Mouse (Mus musculus): ENCODE results near the gene Cdh24. TPM values are rescaled to one million over a fixed set of nuclear protein-coding genes. Genes with fewer than 3 reads are reported as not detected.

Gene Cdh24
- polyA plus RNA-seq, 1 experiment from 2014 or later = 11.8 TPM

- Histone ChIP-seq H3K4me2 (no peak overlapping the region), H3K9ac (replicated peaks) (no peak overlapping the region), H3K4me3 (replicated peaks) (no peak overlapping the region), H3K36me3 (peaks cover 51% of the 10 kb centered on the region), H3K27ac (no peak overlapping the region), H3K27me3 (no peaks in the 10 kb centered on the region), H3K4me1 (replicated peaks) (no peaks in the 10 kb centered on the region), H3K9me3 (no peaks in the 10 kb centered on the region)
- WGBS = 51% methylated on average over 7 of the region's 7 CpGs
- no peak for ATAC-seq (ENCODE audit: insufficient number of reproducible peaks, insufficient read depth, low FRiP score, low TSS enrichment, low read depth)
Observed at GRCm38 (mm10) chr14:54583681-54584338, 57.4 kb downstream of the Cdh24 start.

GRCm38 (mm10) chr14:54582536-54582935 is 58.6 kb downstream of the Cdh24 start:
- Histone ChIP-seq H3K4me2 (no peak overlapping the region), H3K36me3 (peaks cover 49% of the 10 kb centered on the region), H3K4me1 (replicated peaks) (0 out of 2 replicates have a peak, but pooled peaks cover 6% of the 10 kb centered on the region), H3K9me3 (no peaks in the 10 kb centered on the region), H3K4me3 (replicated peaks) (no peak overlapping the region), H3K27me3 (no peaks in the 10 kb centered on the region), H3K9ac (replicated peaks) (no peak overlapping the region), H3K27ac (no peak overlapping the region)
- ATAC-seq (ENCODE audit: insufficient number of reproducible peaks, insufficient read depth, low FRiP score, low TSS enrichment, low read depth) = no peak
- 90% methylated on average over 9 of the region's 9 CpGs for WGBS

MicroRNAs within 50 kb of the gene (microRNA counts, 519-probe panel; counts per million panel counts)
- microRNA mmu-miR-686 = not detected

Small RNA genes lying within 50 kb of the gene (microRNA-seq; reads per million reads assigned to microRNA genes)
- gene Mir686 (not detected), gene Mir6948 (0.93 reads per million)

Other genes starting within 250 kb of the Cdh24 start
- gene Slc7a7, start 223.6 kb downstream of the Cdh24 start, polyA plus RNA-seq (2016; fragmentation: Nextera tagmentation; extraction: Ambion mirVana) = 3.3 and 5.1 TPM in 2 replicates
- gene Mrpl52, start 214.5 kb downstream of the Cdh24 start, polyA plus RNA-seq (2016; fragmentation: Nextera tagmentation; extraction: Ambion mirVana) = 259 and 277 TPM in 2 replicates
- gene Mmp14, start 209.8 kb downstream of the Cdh24 start, polyA plus RNA-seq (2016; fragmentation: Nextera tagmentation; extraction: Ambion mirVana) = 149 and 176 TPM in 2 replicates
- gene Lrp10, start 177.2 kb downstream of the Cdh24 start, polyA plus RNA-seq (2016; fragmentation: Nextera tagmentation; extraction: Ambion mirVana) = 28.3 and 28.7 TPM in 2 replicates
- 4.3 and 5.0 TPM in 2 replicates for gene Rem2, start 165.3 kb downstream of the Cdh24 start, polyA plus RNA-seq (2016; fragmentation: Nextera tagmentation; extraction: Ambion mirVana)
- gene Prmt5, start 123.8 kb downstream of the Cdh24 start, polyA plus RNA-seq (2016; fragmentation: Nextera tagmentation; extraction: Ambion mirVana) = 105 and 106 TPM in 2 replicates
- gene Haus4, start 86.7 kb downstream of the Cdh24 start, polyA plus RNA-seq (2016; fragmentation: Nextera tagmentation; extraction: Ambion mirVana) = 54.5 and 58.1 TPM in 2 replicates
- 68.9 and 72.2 TPM in 2 replicates for gene Ajuba, start 63.8 kb downstream of the Cdh24 start, polyA plus RNA-seq (2016; fragmentation: Nextera tagmentation; extraction: Ambion mirVana)
- 9.7 and 10.7 TPM in 2 replicates for gene 4931414P19Rik, start 35.4 kb downstream of the Cdh24 start, polyA plus RNA-seq (2016; fragmentation: Nextera tagmentation; extraction: Ambion mirVana)
- 410 and 432 TPM in 2 replicates for gene Psmb5, start 23.3 kb downstream of the Cdh24 start, polyA plus RNA-seq (2016; fragmentation: Nextera tagmentation; extraction: Ambion mirVana)
- 0.06 and 0.29 TPM in 2 replicates for gene Psmb11, start 19.9 kb downstream of the Cdh24 start, polyA plus RNA-seq (2016; fragmentation: Nextera tagmentation; extraction: Ambion mirVana)
- not detected in 2 replicates for gene Gm17606, start 412 bp downstream of the Cdh24 start, polyA plus RNA-seq (2016; fragmentation: Nextera tagmentation; extraction: Ambion mirVana)
- 105 TPM in 2 replicates for gene 1700123O20Rik, start 44.9 kb upstream of the Cdh24 start, polyA plus RNA-seq (2016; fragmentation: Nextera tagmentation; extraction: Ambion mirVana)
- gene Acin1, start 45.6 kb upstream of the Cdh24 start, polyA plus RNA-seq (2016; fragmentation: Nextera tagmentation; extraction: Ambion mirVana) = 148 and 175 TPM in 2 replicates
- gene Gm29776, start 57.5 kb upstream of the Cdh24 start, polyA plus RNA-seq (2016; fragmentation: Nextera tagmentation; extraction: Ambion mirVana) = 0.16 and 0.23 TPM in 2 replicates
- gene Cebpe, start 70.8 kb upstream of the Cdh24 start, polyA plus RNA-seq (2016; fragmentation: Nextera tagmentation; extraction: Ambion mirVana) = not detected in 2 replicates
- gene Slc7a8, start 140.6 kb upstream of the Cdh24 start, polyA plus RNA-seq (2016; fragmentation: Nextera tagmentation; extraction: Ambion mirVana) = 0.56 and 1.1 TPM in 2 replicates
- gene Rnf212b, start 172.8 kb upstream of the Cdh24 start, polyA plus RNA-seq (2016; fragmentation: Nextera tagmentation; extraction: Ambion mirVana) = not detected in 2 replicates
- gene Homez, start 229.6 kb upstream of the Cdh24 start, polyA plus RNA-seq (2016; fragmentation: Nextera tagmentation; extraction: Ambion mirVana) = 14.2 and 15.9 TPM in 2 replicates
- 0.74 TPM in 1 of 2 replicates, not detected in the other for gene Ppp1r3e, start 236.2 kb upstream of the Cdh24 start, polyA plus RNA-seq (2016; fragmentation: Nextera tagmentation; extraction: Ambion mirVana)
- gene Bcl2l2, start 242.0 kb upstream of the Cdh24 start, polyA plus RNA-seq (2016; fragmentation: Nextera tagmentation; extraction: Ambion mirVana) = 2.4 and 3.3 TPM in 2 replicates
- gene Gm20521, start 242.1 kb upstream of the Cdh24 start, polyA plus RNA-seq (2016; fragmentation: Nextera tagmentation; extraction: Ambion mirVana) = not detected in 2 replicates

All from limb, embryonic 12.5 days (tissue).